Mouse (Mus musculus) C2C12 (cell line): ENCODE measurements at regions not wholly inside any gene's neighbourhood (a gene's known extent, or its start where the extent isn't known, plus 50 kb on each side); places are given as distances from the start of the nearest gene placed in this dataset.

Source experiments
- H3K27me3 ChIP-seq: one replicate; pipeline ENCODE4 v1.6.1; 2011; ENCODE audit not compliant: control insufficient read depth, insufficient read depth, insufficient read length
- H3K36me3 ChIP-seq: one replicate; pipeline ENCODE4 v1.6.1; 2011; ENCODE audit not compliant: control insufficient read depth, insufficient read depth
- H3K4me3 ChIP-seq: one replicate; pipeline ENCODE4 v1.5.1; 2011; ENCODE audit warnings: mild to moderate bottlenecking, control low read depth; ENCODE audit not compliant: poor library complexity, insufficient read depth, severe bottlenecking
- H3K79me2 ChIP-seq: one replicate; pipeline ENCODE4 v1.6.1; 2011; ENCODE audit not compliant: control insufficient read depth, insufficient read depth
- H3K79me3 ChIP-seq: one replicate; pipeline ENCODE4 v1.6.1; 2011; ENCODE audit warnings: low read depth, control low read depth
- H3ac ChIP-seq: one replicate; pipeline ENCODE3; 2011; ENCODE audit warnings: low read depth; ENCODE audit not compliant: control insufficient read depth, insufficient read length
- CEBPB ChIP-seq: IDR thresholded peaks from one replicate; pipeline ENCODE4 v1.6.1; 2011; ENCODE audit warnings: low read depth, mild to moderate bottlenecking, control low read depth, moderate library complexity
- CTCF ChIP-seq: IDR thresholded peaks from one replicate; pipeline ENCODE4 v1.5.1; 2011; ENCODE audit not compliant: control insufficient read depth, insufficient read depth, insufficient read length
- FOSL1 ChIP-seq: IDR thresholded peaks from one replicate; pipeline ENCODE4 v1.8.0; 2011; ENCODE audit warnings: mild to moderate bottlenecking, low read length; ENCODE audit not compliant: poor library complexity, insufficient read depth, severe bottlenecking
- MAX ChIP-seq: IDR thresholded peaks from one replicate; pipeline ENCODE4 v1.6.1; 2011; ENCODE audit warnings: mild to moderate bottlenecking, control low read depth
- MYOD1 ChIP-seq: IDR thresholded peaks from one replicate; pipeline ENCODE4 v1.6.1; 2011; ENCODE audit warnings: low read depth; ENCODE audit not compliant: control insufficient read depth, insufficient read length
- MYOG ChIP-seq: IDR thresholded peaks from one replicate; pipeline ENCODE4 v1.6.1; 2011; ENCODE audit not compliant: control insufficient read depth, insufficient read length; ENCODE audit errors: extremely low read depth
- USF1 ChIP-seq: IDR thresholded peaks from one replicate; pipeline ENCODE4 v1.6.1; 2011; ENCODE audit warnings: low read depth, mild to moderate bottlenecking, control low read depth, moderate library complexity

- Histone ChIP-seq H3K27me3 (no peaks in the 10 kb centered on the region), H3K79me2 (no peaks in the 10 kb centered on the region), H3ac (no peak overlapping the region), H3K79me3 (no peaks in the 10 kb centered on the region), H3K4me3 (no peak overlapping the region), H3K36me3 (no peaks in the 10 kb centered on the region)
- TF ChIP-seq MYOG: no peak
- TF ChIP-seq FOSL1: no peak
- no peak for TF ChIP-seq MAX
- TF ChIP-seq MYOD1: no peak
- TF ChIP-seq CEBPB: no peak
- TF ChIP-seq CTCF: no peak
- TF ChIP-seq USF1: no peak
Measured at GRCm38 (mm10) chr16:30118876-30119275, 54.7 kb downstream of the Hes1 start.

DNA sequence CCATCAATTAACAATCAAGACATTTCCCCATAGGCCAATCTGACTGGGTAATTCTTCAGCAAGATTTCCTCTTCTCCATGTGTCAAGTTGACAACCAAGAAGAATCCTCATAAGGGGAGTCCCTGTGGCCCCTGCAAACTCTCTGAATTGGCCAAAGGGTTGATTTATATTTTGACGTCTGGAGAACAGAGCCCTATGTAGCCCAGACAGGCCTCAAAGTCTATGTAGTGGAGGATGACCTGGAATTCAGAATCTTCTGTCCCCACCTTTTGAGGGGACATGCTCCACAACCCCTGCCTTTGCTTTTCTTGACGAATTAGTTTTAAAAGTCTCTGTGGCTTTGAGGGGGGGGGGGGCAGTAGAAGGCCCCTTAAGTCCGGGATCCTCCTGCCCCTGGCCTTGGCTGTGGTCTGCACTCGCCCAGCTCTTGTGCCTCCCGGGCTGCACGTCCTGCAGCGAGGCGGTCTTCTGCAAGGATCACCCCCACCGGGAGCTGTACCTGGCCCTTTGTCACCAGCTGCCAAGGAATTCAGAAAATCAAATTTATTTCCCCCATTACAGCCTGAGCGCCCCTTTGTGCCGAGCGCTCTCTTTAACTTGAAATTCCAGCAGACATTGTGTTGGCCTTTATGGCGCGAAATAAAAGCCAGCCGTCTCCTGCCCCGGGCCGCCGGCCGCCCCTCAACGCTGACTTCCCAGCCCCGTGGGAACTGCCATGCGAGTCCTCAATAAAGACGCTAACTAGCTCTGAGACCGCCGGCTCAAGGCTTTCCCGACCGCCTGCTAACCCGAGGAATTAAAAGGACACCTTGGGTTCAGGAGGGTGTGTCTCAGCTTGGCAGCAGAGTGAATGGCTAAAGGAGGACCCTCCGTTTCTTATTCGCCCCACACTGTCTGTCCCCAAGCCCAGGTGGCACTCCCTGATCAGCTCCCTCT lies 56.4 kb downstream of the Hes1 start:
- TF ChIP-seq MYOD1: no peak
- no peak for TF ChIP-seq USF1
- TF ChIP-seq MYOG: no peak
- TF ChIP-seq CEBPB: no peak
- no peak for TF ChIP-seq MAX
- TF ChIP-seq CTCF: no peak
- TF ChIP-seq FOSL1: no peak
- Histone ChIP-seq H3K27me3 (no peaks in the 10 kb centered on the region), H3K79me3 (no peaks in the 10 kb centered on the region), H3ac (no peak overlapping the region), H3K79me2 (no peaks in the 10 kb centered on the region), H3K4me3 (no peak overlapping the region), H3K36me3 (no peaks in the 10 kb centered on the region)

DNA sequence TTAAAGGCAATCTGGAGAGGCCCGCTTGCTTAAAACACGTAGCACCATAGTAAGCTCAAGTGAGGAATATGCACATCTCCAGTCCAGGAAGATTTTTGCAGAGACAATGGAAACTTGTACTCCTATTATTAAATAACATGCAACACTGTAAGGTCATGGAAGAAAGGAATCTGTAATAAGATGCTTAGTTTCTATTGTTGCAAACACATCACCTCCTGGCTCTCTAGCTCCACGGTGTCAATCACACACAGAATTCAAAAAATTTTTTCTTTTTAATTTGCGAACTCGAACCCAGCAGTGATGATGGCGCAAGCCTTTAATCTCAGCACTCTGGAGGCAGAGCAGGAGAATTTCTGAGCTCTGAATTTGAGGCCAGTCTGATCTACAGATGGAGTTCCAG lies 57.4 kb downstream of the Hes1 start:
- TF ChIP-seq CEBPB (no peak), MYOD1 (no peak), MAX (no peak), CTCF (no peak), USF1 (no peak), FOSL1 (no peak), MYOG (no peak)
- no peaks in the 10 kb centered on the region for H3K36me3 ChIP-seq
- no peaks in the 10 kb centered on the region for H3K27me3 ChIP-seq

GRCm38 (mm10) chr16:30122211-30123070 lies 58.3 kb downstream of the Hes1 start:
- H3K4me3 ChIP-seq: no peak overlapping the region
- no peaks in the 10 kb centered on the region for H3K27me3 ChIP-seq
- no peak overlapping the region for H3ac ChIP-seq
- no peaks in the 10 kb centered on the region for H3K36me3 ChIP-seq
- no peaks in the 10 kb centered on the region for H3K79me3 ChIP-seq
- no peak for TF ChIP-seq MYOG
- no peak for TF ChIP-seq MAX
- no peak for TF ChIP-seq FOSL1
- TF ChIP-seq USF1: no peak
- no peak for TF ChIP-seq MYOD1
- TF ChIP-seq CEBPB: no peak
- no peak for TF ChIP-seq CTCF
- H3K79me2 ChIP-seq: no peaks in the 10 kb centered on the region

More for the DNA sequence above, 57.4 kb downstream of the Hes1 start:
- Histone ChIP-seq H3K4me3 (no peak overlapping the region), H3ac (no peak overlapping the region), H3K79me3 (no peaks in the 10 kb centered on the region), H3K79me2 (no peaks in the 10 kb centered on the region)

DNA sequence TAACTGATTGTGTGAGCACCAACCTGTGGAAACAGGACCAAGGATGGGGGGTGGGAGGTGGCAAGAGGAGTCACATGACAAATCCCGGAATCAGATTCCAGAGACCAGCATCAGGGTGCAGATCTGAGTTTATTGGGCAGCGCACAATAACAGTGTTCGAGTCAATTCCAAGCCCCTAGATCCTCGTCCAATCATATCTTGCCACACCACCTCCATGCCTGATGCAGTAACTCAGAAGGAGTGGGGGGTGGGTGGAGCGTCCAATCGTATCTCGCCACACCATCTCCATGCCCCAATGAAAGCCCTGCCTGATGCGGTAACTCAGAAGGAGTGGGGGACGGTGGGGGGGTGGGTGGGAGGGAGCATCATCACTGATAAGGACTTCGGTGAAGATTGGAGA lies 62.8 kb downstream of the Hes1 start:
- TF ChIP-seq CTCF (no peak), USF1 (no peak), MYOG (no peak), MYOD1 (no peak), MAX (no peak), CEBPB (no peak), FOSL1 (no peak)
- Histone ChIP-seq H3K79me2 (no peaks in the 10 kb centered on the region), H3ac (no peak overlapping the region), H3K4me3 (no peak overlapping the region), H3K79me3 (no peaks in the 10 kb centered on the region), H3K27me3 (no peaks in the 10 kb centered on the region), H3K36me3 (no peaks in the 10 kb centered on the region)
